Mouse (Mus musculus) heart, postnatal 36 days (tissue): Measurements from ENCODE around the gene Cep72. TPM values are rescaled to one million over a fixed set of nuclear protein-coding genes. Genes with fewer than 3 reads are reported as not detected.

Experiments used
- DNase-seq, 2 experiments: peaks; one replicate each; pipeline ENCODE4 v3.0.0; 2021 to 2022
- intact Hi-C: fragments of 180-260 bp; cut with DNase I; formaldehyde crosslinking; loops from one replicate; pipeline ENCODE4 v1.15.1; 2025
- total RNA-seq, 2 experiments: library from RNA; stranded (reverse); gene quantifications; 2 replicates each; pipeline ENCODE4 v1.2.3; 2021

The Cep72 gene
- total RNA-seq, 2 experiments from 2014 or later = 0.57 to 0.80 TPM

- DNase-seq = peak; percentile 24 to 29
- intact Hi-C loops = loop anchor here (2.0 kb wide), 1 partner anchor 20 kb away; no protein-coding TSS in a partner anchor
These were observed 70.8 kb downstream of the Cep72 start for GRCm38 (mm10) chr13:73991267-73991666.

DNA sequence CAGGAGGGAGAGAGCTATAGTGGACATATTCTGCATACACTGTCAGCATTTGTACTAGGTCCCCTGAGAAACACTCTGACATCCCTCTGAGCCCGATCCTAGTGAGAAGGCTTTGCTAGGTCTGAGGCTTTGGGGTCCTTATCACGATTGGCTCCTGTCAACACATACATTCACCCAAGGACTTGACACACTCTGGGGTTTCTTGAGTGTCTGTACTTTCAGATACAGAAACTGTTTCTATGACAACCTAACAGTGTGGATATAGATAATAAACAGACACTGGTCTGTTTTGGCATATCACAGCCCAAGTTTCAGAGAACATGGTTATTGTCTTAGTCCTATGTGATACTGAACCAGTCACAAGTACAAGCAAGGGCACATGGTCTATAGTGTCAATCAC lies 71.3 kb downstream of the Cep72 start:
- no peak for DNase-seq
- intact Hi-C loops = loop anchor here (2.0 kb wide), 1 partner anchor 20 kb away; no protein-coding TSS in a partner anchor

DNA sequence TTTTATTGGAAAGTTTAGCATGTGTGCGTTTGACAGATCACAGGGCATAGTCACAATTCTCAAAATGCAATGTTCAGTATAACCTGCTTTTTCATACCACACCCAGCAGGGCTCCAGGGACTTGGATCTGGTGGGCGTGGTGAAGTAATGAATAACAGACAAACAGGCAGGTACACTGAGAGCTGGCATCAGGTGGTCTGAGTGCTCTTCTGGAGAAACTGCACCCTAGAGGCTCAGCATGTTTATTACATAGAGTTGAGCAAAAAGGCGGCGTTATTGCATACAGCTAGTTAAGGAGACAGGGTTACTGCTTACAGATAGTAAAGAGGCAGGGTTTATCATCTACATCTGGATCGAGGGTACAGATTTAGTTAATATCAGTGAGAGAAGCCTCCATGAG lies 71.8 kb downstream of the Cep72 start:
- no peak for DNase-seq
- intact Hi-C loops = loop anchor here (2.0 kb wide), 1 partner anchor 20 kb away; no protein-coding TSS in a partner anchor

Other genes starting within 250 kb of the Cep72 start
- under 1 TPM; 0.70 to 0.78 TPM for gene Nkd2, start 214.7 kb downstream of the Cep72 start, total RNA-seq
- gene Trip13, start 124.5 kb downstream of the Cep72 start, total RNA-seq = under 1 TPM; 0.33 to 0.68 TPM
- 10 to 100 TPM; 20.6 to 23.6 TPM for gene Brd9, start 124.5 kb downstream of the Cep72 start, total RNA-seq
- not detected for gene Zdhhc11, start 98.4 kb downstream of the Cep72 start, total RNA-seq
- 10 to 100 TPM; 19.3 to 24.5 TPM for gene Tppp, start 52.9 kb downstream of the Cep72 start, total RNA-seq
- gene Slc9a3, start 59.2 kb upstream of the Cep72 start, total RNA-seq = under 1 TPM; 0.22 to 0.56 TPM
- gene Exoc3, start 146.4 kb upstream of the Cep72 start, total RNA-seq = 10 to 100 TPM; 45.6 to 46.3 TPM
- gene Ahrr, start 230.0 kb upstream of the Cep72 start, total RNA-seq = under 1 TPM; 0.73 to 0.97 TPM